Mouse (Mus musculus): ENCODE measurements at regions not wholly inside any gene's neighbourhood (a gene's known extent, or its start where the extent isn't known, plus 50 kb on each side); places are given as distances from the start of the nearest gene placed in this dataset.

- no peak for DNase-seq
Observed at GRCm38 (mm10) chr16:54770871-54771270, 526.9 kb downstream of the Zpld1 start.

- no peak for DNase-seq
Observed at GRCm38 (mm10) chr16:54744188-54744587, 553.6 kb downstream of the Zpld1 start.

GRCm38 (mm10) chr16:54733516-54733915 is 564.3 kb downstream of the Zpld1 start:
- DNase-seq, result no peak

- DNase-seq, result no peak
Observed at GRCm38 (mm10) chr16:54707880-54708279, 589.9 kb downstream of the Zpld1 start.

GRCm38 (mm10) chr16:54682815-54683214 is 615.0 kb downstream of the Zpld1 start:
- peak; percentile 2 for DNase-seq

- DNase-seq, result no peak
Observed at GRCm38 (mm10) chr16:54648728-54649525, 648.9 kb downstream of the Zpld1 start.

- DNase-seq, result no peak
Observed at GRCm38 (mm10) chr16:54647821-54648220, 650.0 kb downstream of the Zpld1 start.

GRCm38 (mm10) chr16:54646252-54646651 is 651.5 kb downstream of the Zpld1 start:
- no peak for DNase-seq

GRCm38 (mm10) chr16:54629183-54629582 is 668.6 kb downstream of the Zpld1 start:
- DNase-seq, result no peak

GRCm38 (mm10) chr16:54592643-54593042 is 705.1 kb downstream of the Zpld1 start:
- no peak for DNase-seq
